Mouse (Mus musculus): ENCODE results near the gene Cep19. TPM values are rescaled to one million over a fixed set of nuclear protein-coding genes. Genes with fewer than 3 reads are reported as not detected.
"Not testable (repeated sequence)": the region's sequence is repeated elsewhere in the genome, so short reads cannot be mapped to it uniquely, and the experiment has no call there.

Gene Cep19
- total RNA-seq (2021): 10 to 100 TPM; 58.9 to 62.3 TPM
- long read RNA-seq, transcript Cep19-202 (4 exons, 1,718 nt): major isoform, 100 of 208 reads
- long read RNA-seq, partial matches to known transcripts: 1 of 208 reads
- long read RNA-seq, other reads (novel, unspliced or antisense): 107 of 208 reads

DNA sequence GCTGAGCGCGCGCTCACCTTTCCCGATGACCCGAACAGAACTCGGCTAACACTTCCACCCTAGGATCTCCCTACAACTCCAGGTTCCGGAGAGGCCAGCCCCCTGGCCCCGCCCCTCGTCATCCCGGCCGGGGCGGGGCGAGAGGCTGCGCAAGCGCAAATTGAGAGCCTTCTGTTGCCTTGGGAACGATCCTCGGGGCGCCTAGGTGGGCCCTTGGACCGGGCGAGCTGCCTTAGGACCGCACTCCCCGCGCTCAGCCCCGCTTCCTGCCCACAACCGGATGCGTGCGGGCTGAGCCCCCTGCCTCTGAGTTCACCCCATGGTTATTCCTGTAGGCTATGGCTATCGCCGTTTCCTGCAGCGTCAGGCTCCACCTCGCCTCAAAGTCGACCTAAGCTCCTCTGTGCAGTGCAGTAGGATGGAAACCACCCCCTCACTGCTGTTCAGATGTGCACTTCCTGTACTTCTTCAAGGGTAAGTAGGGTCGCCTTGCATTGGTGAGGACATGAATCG, at the start of gene Cep19, which contains the start of gene Pigx:
Gene Cep19 (plus strand): TSS at position 163 of the 513 bp plus-strand sequence.
Gene Pigx (minus strand): TSS at position 103 of the 513 bp plus-strand sequence.
- DNase-seq (ENCODE audit: low spot score in 2 of 2): peak; percentile 85 to 90

DNA sequence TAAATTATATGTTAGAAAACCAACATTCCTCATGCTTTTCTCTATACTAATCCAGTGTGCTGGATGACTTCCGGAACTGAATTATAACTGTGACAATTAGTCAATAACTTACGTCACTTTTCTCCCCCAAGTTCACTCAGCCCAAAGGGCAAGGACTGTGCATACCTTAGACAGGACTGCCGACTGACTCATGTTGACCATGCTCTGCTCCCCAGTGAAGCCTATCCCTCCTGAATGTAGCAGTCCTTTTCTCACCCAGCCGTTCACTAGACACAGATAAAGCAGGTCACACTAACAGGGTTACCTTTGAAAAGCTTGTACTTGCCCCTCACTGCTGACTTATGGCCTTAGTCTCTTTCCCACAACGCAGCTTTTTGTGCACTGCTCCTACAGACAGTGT, 40.8 kb upstream of the Cep19 start:
- DNase-seq (ENCODE audit: low spot score in 2 of 2): no peak

GRCm38 (mm10) chr16:32059840-32060523, 39.6 kb upstream of the Cep19 start:
- no peak for DNase-seq (ENCODE audit: low spot score in 2 of 2)

DNA sequence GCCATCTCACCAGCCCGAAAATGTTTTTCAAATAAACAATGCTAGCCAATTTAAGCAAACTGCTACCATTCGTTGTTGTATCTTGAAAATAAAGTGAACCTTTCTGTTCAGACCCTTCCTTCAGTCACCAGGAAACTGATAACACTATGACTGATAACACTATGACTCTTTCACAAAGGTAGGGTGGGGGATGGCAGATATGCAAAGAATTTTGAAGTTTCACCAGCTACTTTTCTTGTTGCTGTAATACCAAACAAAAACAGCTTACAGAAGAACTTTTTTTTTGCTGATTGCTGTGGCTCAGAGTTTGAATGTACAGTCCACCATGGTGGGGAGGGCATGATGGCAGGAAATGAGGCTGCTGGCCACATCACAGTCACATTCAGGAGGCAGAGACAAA, 37.4 kb upstream of the Cep19 start:
- DNase-seq (ENCODE audit: low spot score in 2 of 2): no peak

GRCm38 (mm10) chr16:32063900-32064299, 35.7 kb upstream of the Cep19 start:
- no peak for DNase-seq (ENCODE audit: low spot score in 2 of 2)

- DNase-seq (ENCODE audit: low spot score in 2 of 2): no peak
Observed at GRCm38 (mm10) chr16:32066899-32067298, 32.7 kb upstream of the Cep19 start.

GRCm38 (mm10) chr16:32068389-32069300, 31.0 kb upstream of the Cep19 start:
- no peak for DNase-seq (ENCODE audit: low spot score in 2 of 2)

GRCm38 (mm10) chr16:32070070-32070469, 29.5 kb upstream of the Cep19 start:
- not testable (repeated sequence) for DNase-seq (ENCODE audit: low spot score in 2 of 2)

DNA sequence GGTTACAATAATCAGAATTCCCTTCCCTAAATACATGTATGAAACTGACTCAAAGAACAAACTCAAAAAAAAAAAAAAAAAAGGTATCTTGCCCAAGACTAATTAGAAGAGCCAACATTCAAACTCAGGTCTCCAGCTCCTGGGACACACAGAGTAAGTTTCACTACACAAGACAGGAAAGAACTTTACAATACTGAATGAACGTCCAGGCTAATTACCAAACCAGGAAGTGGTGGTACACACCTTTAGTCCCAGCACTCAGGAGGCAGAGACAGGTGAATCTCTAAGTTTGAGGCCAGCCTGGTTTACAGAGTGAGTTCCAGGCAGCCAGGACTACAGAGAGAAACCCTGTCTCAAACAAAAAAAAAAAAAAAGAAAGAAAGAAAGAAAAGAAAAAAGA, 23.8 kb upstream of the Cep19 start:
- DNase-seq (ENCODE audit: low spot score in 2 of 2): no peak

DNA sequence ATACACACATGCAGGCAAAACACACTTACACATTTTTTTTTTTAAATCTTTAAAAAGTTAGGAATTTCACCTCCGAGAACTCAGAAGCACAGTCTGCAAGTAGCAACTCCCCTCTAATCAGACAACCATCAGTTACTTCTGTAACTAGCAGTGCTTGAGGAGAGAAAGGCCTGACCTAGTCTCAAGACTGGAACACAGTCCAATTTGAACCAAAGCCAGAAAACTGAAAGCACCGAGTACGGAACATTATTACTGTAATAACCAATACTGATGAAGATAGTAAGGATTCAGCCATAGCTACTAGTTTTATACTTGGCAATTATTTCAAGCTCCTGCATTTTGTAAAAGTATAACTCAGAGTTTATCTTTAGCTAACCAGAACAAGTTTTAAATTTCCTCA, 23.2 kb upstream of the Cep19 start:
- DNase-seq (ENCODE audit: low spot score in 2 of 2): no peak

- no peak for DNase-seq (ENCODE audit: low spot score in 2 of 2)
Observed at GRCm38 (mm10) chr16:32077648-32078407, 21.8 kb upstream of the Cep19 start.

- DNase-seq (ENCODE audit: low spot score in 2 of 2): peak; percentile 15 to 40
Observed at GRCm38 (mm10) chr16:32078408-32078990, 21.1 kb upstream of the Cep19 start.

- peak; percentile 75 to 84 for DNase-seq (ENCODE audit: low spot score in 2 of 2)
Observed at GRCm38 (mm10) chr16:32078991-32079511, 20.5 kb upstream of the Cep19 start, which contains the start of gene Pak2. Gene Pak2, minus strand, starts transcription at chr16:32079342.

GRCm38 (mm10) chr16:32087629-32088443, 11.8 kb upstream of the Cep19 start:
- no peak for DNase-seq (ENCODE audit: low spot score in 2 of 2)

- no peak for DNase-seq (ENCODE audit: low spot score in 2 of 2)
Observed at GRCm38 (mm10) chr16:32091466-32091865, 8.1 kb upstream of the Cep19 start.

DNA sequence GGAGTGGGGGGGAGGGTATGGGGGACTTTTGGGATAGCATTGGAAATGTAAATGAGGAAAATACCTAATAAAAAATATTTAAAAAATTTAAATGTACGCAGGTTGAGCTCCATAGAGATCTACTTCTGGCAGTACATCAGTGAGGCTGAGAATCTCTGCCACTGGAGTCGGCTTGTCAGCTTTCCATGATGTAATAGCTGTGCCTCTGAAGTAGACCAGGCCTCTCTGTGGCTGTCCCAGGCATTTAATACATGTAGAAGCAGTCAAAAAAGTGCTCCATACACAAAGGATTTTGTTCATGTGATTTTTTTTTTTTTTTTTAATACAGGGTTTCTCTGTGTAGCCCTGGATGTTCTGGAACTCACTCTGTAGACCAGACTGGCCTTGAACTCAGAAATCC, 1.8 kb upstream of the Cep19 start:
- not testable (repeated sequence) for DNase-seq (ENCODE audit: low spot score in 2 of 2)

- DNase-seq (ENCODE audit: low spot score in 2 of 2): no peak
Observed at GRCm38 (mm10) chr16:32098897-32099637, 533 bp upstream of the Cep19 start.

- DNase-seq (ENCODE audit: low spot score in 2 of 2): no peak
Observed at GRCm38 (mm10) chr16:32102295-32102694, 2.7 kb downstream of the Cep19 start.

DNA sequence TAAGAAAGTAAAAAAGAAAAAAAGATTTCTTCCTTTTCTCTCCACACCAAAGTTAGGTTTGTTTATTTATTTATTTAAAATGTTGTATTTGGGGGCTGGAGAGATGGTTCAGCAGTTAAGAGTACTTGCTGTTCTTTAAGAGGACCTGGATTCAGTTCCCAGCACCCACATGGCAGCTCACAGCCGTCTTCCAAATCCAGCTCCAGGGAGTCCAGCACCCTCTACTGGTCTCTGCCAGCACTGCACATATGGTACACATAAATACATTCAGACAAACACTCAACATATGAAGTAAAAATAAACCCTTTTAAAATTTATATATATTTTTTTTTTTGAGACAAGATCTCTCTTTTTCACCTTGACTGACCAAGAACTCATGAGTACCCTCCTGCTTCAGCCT, 6.1 kb downstream of the Cep19 start:
- DNase-seq (ENCODE audit: low spot score in 2 of 2): no peak
